Comparison of ENCODE assay signal across 24 mouse cellular contexts in genomic region chr5:119498431-119498830, GRCm38 (mm10).
DNase-seq lines count a peak whose midpoint lies in the region; ATAC-seq and TF ChIP-seq lines count a peak whose summit lies in the region.
"Had no signal": no experiment of that assay in that cellular context is flagged by ENCODE, and none has a peak within 500 bp of the region (broad histone marks: within the 10 kb centered on the region; RNA-seq: fewer than 3 reads in every experiment).

No protein-coding gene starts in this region.

- no peaks in the 10 kb centered on the region for H3K79me2 ChIP-seq in CH12.LX (replicated peaks; ENCODE audit: control insufficient read depth, extremely low read depth, insufficient read depth, poor library complexity, severe bottlenecking)

- no peak overlapping the region for H3K4me3 ChIP-seq in liver, embryonic 12.5 days
- H3K4me3 ChIP-seq in CH12.LX (replicated peaks in 1 of 3; ENCODE audit: low read depth in 2 of 3, low read length in 2 of 3, poor library complexity in 1 of 3): no peak overlapping the region
- no peak overlapping the region for H3K4me3 ChIP-seq in heart, embryonic 11.5 days (ENCODE audit: low read depth, low read length)
- H3K4me3 ChIP-seq: embryonic facial prominence, embryonic 10.5 days; embryonic facial prominence, embryonic 13.5 days; erythroblast, embryonic 14.5 days; forebrain, embryonic 12.5 days; forebrain, embryonic 15.5 days; heart, adult 2 months; heart, embryonic 10.5 days; hindbrain, embryonic 12.5 days; hindbrain, embryonic 15.5 days had no signal

- in situ Hi-C loops in CH12.LX (cut with MboI; ENCODE audit: low pct_ligation_motif_present, low pct_unique_long_range_greater_than_20kb, low sequenced_read_pairs): no loop called here

- WGBS in liver, embryonic 12.5 days (ENCODE audit: insufficient replicate concordance): 46% methylated on average over 6 of the region's 6 CpGs
- WGBS in heart, embryonic 11.5 days (ENCODE audit: insufficient replicate concordance): 64% methylated on average over 6 of the region's 6 CpGs

- no peak for TF ChIP-seq RAD21 in CH12.LX (IDR thresholded peaks at IDR 0.05; ENCODE audit: low read depth, low read length)

- dilution Hi-C loops in CH12.LX (cut with MboI; ENCODE audit: extremely low pct_ligation_motif_present, extremely low pct_unique_long_range_greater_than_20kb, low sequenced_read_pairs): no loop called here

- H3K27ac ChIP-seq in liver, embryonic 12.5 days: no peak overlapping the region
- H3K27ac ChIP-seq in CH12.LX (ENCODE audit: insufficient read depth, low read depth): no peak overlapping the region
- no peak overlapping the region for H3K27ac ChIP-seq in heart, embryonic 11.5 days (ENCODE audit: low read depth, low read length)
- H3K27ac ChIP-seq: embryonic facial prominence, embryonic 10.5 days; embryonic facial prominence, embryonic 13.5 days; forebrain, embryonic 12.5 days; forebrain, embryonic 15.5 days; heart, adult 2 months; heart, embryonic 10.5 days; hindbrain, embryonic 12.5 days; hindbrain, embryonic 15.5 days had no signal

- H3K27me3 ChIP-seq in liver, embryonic 12.5 days (replicated peaks): no peaks in the 10 kb centered on the region
- no peaks in the 10 kb centered on the region for H3K27me3 ChIP-seq in CH12.LX (replicated peaks)
- 0 out of 2 replicates have a peak, but pooled peaks cover 7% of the 10 kb centered on the region for H3K27me3 ChIP-seq in heart, embryonic 11.5 days (ENCODE audit: control insufficient read depth, insufficient read depth, low read length)
- H3K27me3 ChIP-seq: embryonic facial prominence, embryonic 13.5 days; forebrain, embryonic 15.5 days; hindbrain, embryonic 15.5 days had no signal

- no peaks in the 10 kb centered on the region for H3K36me3 ChIP-seq in liver, embryonic 12.5 days
- no peaks in the 10 kb centered on the region for H3K36me3 ChIP-seq in CH12.LX (replicated peaks in 1 of 2; ENCODE audit: control insufficient read depth in 1 of 2, insufficient read depth in 1 of 2, low read length in 1 of 2)
- no peaks in the 10 kb centered on the region for H3K36me3 ChIP-seq in heart, embryonic 11.5 days (ENCODE audit: control insufficient read depth, insufficient read depth, low read length)
- H3K36me3 ChIP-seq: embryonic facial prominence, embryonic 10.5 days; embryonic facial prominence, embryonic 13.5 days; forebrain, embryonic 12.5 days; forebrain, embryonic 15.5 days; heart, embryonic 10.5 days; hindbrain, embryonic 12.5 days; hindbrain, embryonic 15.5 days had no signal

- no peak for TF ChIP-seq CTCF in CH12.LX (conservative IDR thresholded peaks at IDR 0.05 in 1 of 2, IDR thresholded peaks at IDR 0.05 in 1 of 2; ENCODE audit: low read depth in 2 of 2, low read length in 2 of 2)

- no peaks in the 10 kb centered on the region for H3K9me3 ChIP-seq in liver, embryonic 12.5 days (replicated peaks)
- peaks cover 75% of the 10 kb centered on the region for H3K9me3 ChIP-seq in CH12.LX (replicated peaks; ENCODE audit: low read length)
- no peaks in the 10 kb centered on the region for H3K9me3 ChIP-seq in heart, embryonic 11.5 days (replicated peaks; ENCODE audit: control insufficient read depth, low read length)
- H3K9me3 ChIP-seq: embryonic facial prominence, embryonic 10.5 days; embryonic facial prominence, embryonic 13.5 days; forebrain, embryonic 12.5 days; forebrain, embryonic 15.5 days; heart, embryonic 10.5 days; hindbrain, embryonic 12.5 days; hindbrain, embryonic 15.5 days had no signal

- no peak for TF ChIP-seq EP300 in CH12.LX (IDR thresholded peaks at IDR 0.05; ENCODE audit: low read length)

- H3K4me1 ChIP-seq in liver, embryonic 12.5 days: peaks cover 6% of the 10 kb centered on the region; the same call in 1 of the 2 replicates
- H3K4me1 ChIP-seq in CH12.LX (ENCODE audit: control insufficient read depth in 1 of 2, insufficient read depth in 2 of 2): no peaks in the 10 kb centered on the region
- H3K4me1 ChIP-seq in heart, embryonic 11.5 days (ENCODE audit: control insufficient read depth, insufficient read depth, low read length): no peaks in the 10 kb centered on the region
- H3K4me1 ChIP-seq: embryonic facial prominence, embryonic 10.5 days; embryonic facial prominence, embryonic 13.5 days; forebrain, embryonic 12.5 days; forebrain, embryonic 15.5 days; hindbrain, embryonic 12.5 days; hindbrain, embryonic 15.5 days had no signal

- peak; percentile 40 for ATAC-seq in liver, embryonic 12.5 days
- ATAC-seq in heart, embryonic 11.5 days (replicated peaks; ENCODE audit: insufficient number of reproducible peaks, low FRiP score, low TSS enrichment): no peak
- ATAC-seq: forebrain, embryonic 15.5 days had no signal

- no peak overlapping the region for H3K9ac ChIP-seq in liver, embryonic 12.5 days
- H3K9ac ChIP-seq in CH12.LX (ENCODE audit: insufficient read depth, low read depth): no peak overlapping the region
- H3K9ac ChIP-seq in heart, embryonic 11.5 days (ENCODE audit: low read depth, low read length): no peak overlapping the region
- H3K9ac ChIP-seq: embryonic facial prominence, embryonic 13.5 days; forebrain, embryonic 12.5 days; forebrain, embryonic 15.5 days; hindbrain, embryonic 12.5 days; hindbrain, embryonic 15.5 days had no signal

- DNase-seq in liver (no peak), CH12.LX (ENCODE audit: extremely low read depth) (no peak)
- peak; percentile 4 for DNase-seq in c-Kit-positive CD71-negative TER-119-negative erythroid progenitor cells, embryonic 14.5 days (ENCODE audit: low read depth)
- no peak for DNase-seq in ovary, postnatal 10 days (ENCODE audit: low spot score)
- DNase-seq: adrenal gland, adult 2 months; adrenal gland, postnatal 14 days; cerebellum, adult 11-12 months; cerebellum, adult 8-10 months; cerebellum, postnatal 10 days; cerebellum, postnatal 36 days; embryo, embryonic 11 days; gastrocnemius, postnatal 10 days; gastrocnemius, postnatal 36 days; heart, adult 2 months had no signal

- H3K4me2 ChIP-seq in liver, embryonic 12.5 days: no peak overlapping the region
- H3K4me2 ChIP-seq in CH12.LX (ENCODE audit: insufficient read depth, low read depth, poor library complexity, severe bottlenecking): no peak overlapping the region
- H3K4me2 ChIP-seq in heart, embryonic 11.5 days: no peak overlapping the region
- H3K4me2 ChIP-seq: embryonic facial prominence, embryonic 13.5 days; forebrain, embryonic 12.5 days; forebrain, embryonic 15.5 days; hindbrain, embryonic 12.5 days; hindbrain, embryonic 15.5 days had no signal

- no peak for TF ChIP-seq POLR2A in CH12.LX (IDR thresholded peaks at IDR 0.05; ENCODE audit: low read depth, low read length)

TF ChIP-seq in CH12.LX, 34 proteins besides CTCF, POLR2A, EP300 and RAD21:
- no peak for TF ChIP-seq ELF1 (IDR thresholded peaks at IDR 0.05; ENCODE audit: low read depth, low read length)
- TF ChIP-seq MAZ (IDR thresholded peaks at IDR 0.05; ENCODE audit: low read depth, low read length): no peak
- TF ChIP-seq MAFK (IDR thresholded peaks at IDR 0.05; ENCODE audit: insufficient replicate concordance, low read length): 0 out of 2 replicates have a peak, but pooled peaks have one; percentile 39
- TF ChIP-seq TCF12 (IDR thresholded peaks at IDR 0.05; ENCODE audit: low read depth, low read length): no peak
- no peak for TF ChIP-seq USF2 (conservative IDR thresholded peaks at IDR 0.05; ENCODE audit: low read depth, low read length)
- no peak for TF ChIP-seq MXI1 (IDR thresholded peaks at IDR 0.05; ENCODE audit: low read depth, low read length)
- no peak for TF ChIP-seq UBTF (IDR thresholded peaks at IDR 0.05; ENCODE audit: low read depth, low read length)
- no peak for TF ChIP-seq IRF4 (IDR thresholded peaks at IDR 0.05; ENCODE audit: low read depth, low read length)
